Mouse (Mus musculus) limb, embryonic 10.5 days (tissue): ENCODE measurements at regions not wholly inside any gene's neighbourhood (a gene's known extent, or its start where the extent isn't known, plus 50 kb on each side); places are given as distances from the start of the nearest gene placed in this dataset.

Experiments used
- DNase-seq: peaks from one replicate; pipeline ENCODE4 v3.0.0-alpha.2; 2017; ENCODE audit warnings: low spot score
- H3K27ac ChIP-seq: fragments of 300-500 bp; sonication (generic); 2 replicates; pipeline ENCODE4 v1.5.1; 2016; ENCODE audit warnings: mild to moderate bottlenecking
- H3K27me3 ChIP-seq: fragments of 300-500 bp; sonication (generic); 2 replicates; pipeline ENCODE4 v1.6.1; 2016; ENCODE audit warnings: low read depth, mild to moderate bottlenecking; ENCODE audit not compliant: poor library complexity, severe bottlenecking
- H3K36me3 ChIP-seq: fragments of 300-500 bp; sonication (generic); 2 replicates; pipeline ENCODE4 v1.6.1; 2016; ENCODE audit warnings: mild to moderate bottlenecking, moderate library complexity
- H3K4me1 ChIP-seq: fragments of 300-500 bp; sonication (generic); 2 replicates; pipeline ENCODE4 v1.6.1; 2016
- H3K4me3 ChIP-seq: fragments of 300-500 bp; sonication (generic); 2 replicates; pipeline ENCODE4 v1.5.1; 2016; ENCODE audit warnings: mild to moderate bottlenecking, moderate library complexity
- H3K9me3 ChIP-seq: fragments of 300-500 bp; sonication (generic); replicated peaks from 2 replicates; pipeline ENCODE4 v1.6.1; 2016; ENCODE audit warnings: mild to moderate bottlenecking
- WGBS: fragments of 180-500 bp; shearing (Covaris S2); methylation state at CpG from one replicate; pipeline ENCODE4 v1.1.7; 2016; 5-methylcytosine and 5-hydroxymethylcytosine counted together

GRCm38 (mm10) chr16:39431581-39431980 lies 539.1 kb downstream of the Igsf11 start:
- whole genome bisulfite sequencing, result 92% methylated on average over 1 of the region's 1 CpGs
- Histone ChIP-seq H3K4me1 (no peaks in the 10 kb centered on the region), H3K4me3 (no peak overlapping the region), H3K36me3 (no peaks in the 10 kb centered on the region), H3K9me3 (no peaks in the 10 kb centered on the region), H3K27ac (no peak overlapping the region), H3K27me3 (no peaks in the 10 kb centered on the region)
- DNase-seq, result no peak

- no peak for DNase-seq
- H3K4me1 ChIP-seq, result no peaks in the 10 kb centered on the region
- no peak overlapping the region for H3K27ac ChIP-seq
- no peaks in the 10 kb centered on the region for H3K36me3 ChIP-seq
- H3K27me3 ChIP-seq, result no peaks in the 10 kb centered on the region
- 95% methylated on average over 2 of the region's 2 CpGs for WGBS
- H3K4me3 ChIP-seq, result no peak overlapping the region
- no peaks in the 10 kb centered on the region for H3K9me3 ChIP-seq
These were observed 538.4 kb upstream of the Lsamp start for GRCm38 (mm10) chr16:39445740-39446139.

GRCm38 (mm10) chr16:39453400-39454138 lies 530.6 kb upstream of the Lsamp start:
- no peak overlapping the region for H3K27ac ChIP-seq
- no peak overlapping the region for H3K4me3 ChIP-seq
- H3K4me1 ChIP-seq, result no peaks in the 10 kb centered on the region
- H3K9me3 ChIP-seq, result no peaks in the 10 kb centered on the region
- no peaks in the 10 kb centered on the region for H3K36me3 ChIP-seq
- WGBS, result 70% methylated on average over 5 of the region's 5 CpGs
- H3K27me3 ChIP-seq, result no peaks in the 10 kb centered on the region
- DNase-seq, result no peak
